Mouse (Mus musculus) heart, adult 2 months (tissue): Measurements from ENCODE around the gene Ccdc142.
A peak's percentile ranks its signal among the peaks of the same experiment; 100 is the strongest.

ENCODE experiments used
- CTCF ChIP-seq: fragments of 200-600 bp; IDR thresholded peaks from 2 replicates; pipeline ENCODE4 v1.8.1; 2022; ENCODE audit warnings: antibody characterized with exemption, mild to moderate bottlenecking, moderate library complexity
- POLR2A ChIP-seq: fragments of 200-500 bp; IDR thresholded peaks from 2 replicates; pipeline ENCODE4 v1.6.1; 2011; ENCODE audit warnings: mild to moderate bottlenecking, low read depth, low read length, control low read depth; ENCODE audit not compliant: insufficient read depth

GRCm38 (mm10) chr6:83137576-83137950 is 36.2 kb downstream of the Ccdc142 start:
- TF ChIP-seq POLR2A, result peak; percentile 83
- TF ChIP-seq CTCF, result no peak
